Mouse (Mus musculus) heart, embryonic 16.5 days (tissue): Measurements from ENCODE around the gene Ctbs. TPM values are rescaled to one million over a fixed set of nuclear protein-coding genes. Genes with fewer than 3 reads are reported as not detected.
A peak's percentile ranks its signal among the peaks of the same experiment; 100 is the strongest.

Experiments
- ATAC-seq: fragments of 200-750 bp; cut with Nextera tagmentation; replicated peaks from 2 replicates; pipeline ENCODE4 v1.8.0; 2017; ENCODE audit warnings: moderate number of reproducible peaks; ENCODE audit not compliant: insufficient read depth, low FRiP score; ENCODE audit errors: extremely low read depth
- H3K27ac ChIP-seq: fragments of 300-500 bp; sonication (generic); 2 replicates; pipeline ENCODE4 v1.5.1; 2014; ENCODE audit warnings: mild to moderate bottlenecking, low read length, control low read depth, moderate library complexity
- H3K27me3 ChIP-seq: fragments of 300-500 bp; sonication (generic); 2 replicates; pipeline ENCODE4 v1.6.1; 2014; ENCODE audit warnings: low read length, mixed read lengths; ENCODE audit not compliant: control insufficient read depth, insufficient read depth
- H3K36me3 ChIP-seq: fragments of 300-500 bp; sonication (generic); 2 replicates; pipeline ENCODE4 v1.6.1; 2014; ENCODE audit not compliant: control insufficient read depth, insufficient read depth
- H3K4me1 ChIP-seq: fragments of 300-500 bp; sonication (generic); 2 replicates; pipeline ENCODE4 v1.6.1; 2014; ENCODE audit warnings: low read length, mixed read lengths; ENCODE audit not compliant: control insufficient read depth, insufficient read depth
- H3K4me2 ChIP-seq: fragments of 300-500 bp; sonication (generic); 2 replicates; pipeline ENCODE4 v1.6.1; 2014; ENCODE audit warnings: low read depth, mild to moderate bottlenecking, control low read depth, low read length
- H3K4me3 ChIP-seq: fragments of 300-500 bp; sonication (generic); 2 replicates; pipeline ENCODE4 v1.5.1; 2014; ENCODE audit warnings: mild to moderate bottlenecking, control low read depth, low read length
- H3K9ac ChIP-seq: fragments of 300-500 bp; sonication (generic); 2 replicates; pipeline ENCODE4 v1.6.1; 2014; ENCODE audit warnings: low read length, control low read depth
- H3K9me3 ChIP-seq: fragments of 300-500 bp; sonication (generic); replicated peaks from 2 replicates; pipeline ENCODE4 v1.6.1; 2016; ENCODE audit warnings: low read length; ENCODE audit not compliant: control insufficient read depth
- WGBS: fragments of 180-500 bp; shearing (Covaris S2); extraction: QIAGEN DNeasy Blood & Tissue Kit; methylation state at CpG from one replicate; pipeline ENCODE4 v1.1.7; 2014; 5-methylcytosine and 5-hydroxymethylcytosine counted together
- polyA plus RNA-seq: library from polyadenylated mRNA; unstranded; fragments of >200 nt; fragmentation: Nextera tagmentation; extraction: Ambion mirVana; gene quantifications from 2 replicates; pipeline ENCODE4 v1.2.1, GENCODE M21; 2015

Gene Ctbs
- polyA plus RNA-seq, 1 experiment from 2014 or later: 8.7 TPM

DNA sequence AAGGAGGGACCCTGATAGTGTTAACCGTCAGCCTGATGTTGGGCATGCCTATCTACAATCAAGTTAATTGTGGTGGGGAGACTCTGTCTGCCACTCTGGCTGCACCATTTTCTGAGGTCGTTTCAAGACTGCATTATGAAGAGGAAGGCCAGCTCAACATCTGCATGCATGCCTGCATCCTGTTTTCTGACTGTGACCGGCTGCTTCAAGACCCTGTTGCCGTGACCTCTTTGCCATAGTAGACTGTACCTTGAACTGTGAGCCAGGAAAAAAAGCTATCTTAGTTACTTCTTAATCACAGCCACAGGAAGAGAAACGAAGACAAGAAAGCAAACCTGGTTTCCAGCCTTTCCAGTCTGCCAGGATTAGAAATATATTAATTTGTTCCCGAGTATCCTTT lies 626 bp upstream of the Ctbs start:
- 63% methylated on average over 6 of the region's 6 CpGs for WGBS
- ATAC-seq: no peak

GRCm38 (mm10) chr3:146450371-146450841 lies 811 bp downstream of the Ctbs start:
- under 1% methylated on average over 29 of the region's 29 CpGs for WGBS
- H3K27ac ChIP-seq: peak overlapping the region; percentile 85

More for the DNA sequence above, 626 bp upstream of the Ctbs start:
- Histone ChIP-seq H3K9ac (no peak overlapping the region), H3K4me3 (no peak overlapping the region), H3K4me1 (peaks cover 6% of the 10 kb centered on the region), H3K9me3 (peaks cover 4% of the 10 kb centered on the region; the same call in 1 of the 2 replicates), H3K27me3 (no peaks in the 10 kb centered on the region), H3K36me3 (0 out of 2 replicates have a peak, but pooled peaks cover 3% of the 10 kb centered on the region), H3K4me2 (no peak overlapping the region), H3K27ac (no peak overlapping the region)

GRCm38 (mm10) chr3:146451375-146451774 lies 1.8 kb downstream of the Ctbs start:
- Histone ChIP-seq H3K4me1 (peaks cover 6% of the 10 kb centered on the region), H3K36me3 (peaks cover 6% of the 10 kb centered on the region; the same call in 1 of the 2 replicates), H3K4me2 (no peak overlapping the region), H3K27me3 (no peaks in the 10 kb centered on the region), H3K27ac (no peak overlapping the region), H3K9me3 (no peaks in the 10 kb centered on the region), H3K4me3 (no peak overlapping the region), H3K9ac (no peak overlapping the region)
- no peak for ATAC-seq
- 88% methylated on average over 5 of the region's 5 CpGs for WGBS

More at GRCm38 (mm10) chr3:146450371-146450841, 811 bp downstream of the Ctbs start:
- peak overlapping the region; percentile 84 for H3K9ac ChIP-seq
- H3K4me1 ChIP-seq: peaks cover 6% of the 10 kb centered on the region
- peak overlapping the region; percentile 78 for H3K4me3 ChIP-seq
- peak overlapping the region; percentile 90 for H3K4me2 ChIP-seq
- H3K36me3 ChIP-seq: peaks cover 5% of the 10 kb centered on the region; the same call in 1 of the 2 replicates
- peaks cover 4% of the 10 kb centered on the region; the same call in 1 of the 2 replicates for H3K9me3 ChIP-seq
- no peaks in the 10 kb centered on the region for H3K27me3 ChIP-seq
- ATAC-seq: peak; percentile 100

GRCm38 (mm10) chr3:146462939-146463338 lies 13.3 kb downstream of the Ctbs start:
- WGBS: 48% methylated on average over 2 of the region's 2 CpGs
- no peaks in the 10 kb centered on the region for H3K4me1 ChIP-seq
- H3K36me3 ChIP-seq: peaks cover 6% of the 10 kb centered on the region; the same call in 1 of the 2 replicates
- H3K4me3 ChIP-seq: no peak overlapping the region
- ATAC-seq: no peak
- no peaks in the 10 kb centered on the region for H3K27me3 ChIP-seq
- no peak overlapping the region for H3K9ac ChIP-seq
- H3K9me3 ChIP-seq: no peaks in the 10 kb centered on the region
- H3K27ac ChIP-seq: no peak overlapping the region
- no peak overlapping the region for H3K4me2 ChIP-seq

DNA sequence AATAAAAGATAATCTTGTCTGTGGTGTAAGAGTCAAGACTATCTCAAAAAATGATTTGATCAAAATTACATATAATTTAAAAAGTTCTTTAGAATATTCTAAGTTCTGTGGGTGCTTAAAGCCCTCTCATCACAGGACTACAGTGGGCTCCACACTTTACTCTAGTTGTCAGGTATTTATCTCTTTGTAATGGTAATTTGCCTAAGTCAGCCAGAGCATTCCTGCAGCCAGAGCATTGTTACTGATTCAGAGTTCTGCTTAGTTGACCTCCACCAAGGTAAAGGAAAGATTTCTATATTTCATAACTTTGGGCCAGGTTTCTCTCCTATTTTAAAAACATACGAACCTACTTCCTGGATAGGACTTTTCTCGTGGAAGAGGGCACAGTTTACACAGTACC lies 19.6 kb downstream of the Ctbs start:
- no peak overlapping the region for H3K4me2 ChIP-seq
- no peak overlapping the region for H3K27ac ChIP-seq
- H3K9me3 ChIP-seq: no peaks in the 10 kb centered on the region
- H3K9ac ChIP-seq: no peak overlapping the region
- H3K27me3 ChIP-seq: no peaks in the 10 kb centered on the region
- no peak for ATAC-seq
- H3K4me3 ChIP-seq: no peak overlapping the region
- H3K36me3 ChIP-seq: peaks cover 9% of the 10 kb centered on the region; the same call in 1 of the 2 replicates
- H3K4me1 ChIP-seq: no peaks in the 10 kb centered on the region
- WGBS: 70% methylated on average over 2 of the region's 2 CpGs

DNA sequence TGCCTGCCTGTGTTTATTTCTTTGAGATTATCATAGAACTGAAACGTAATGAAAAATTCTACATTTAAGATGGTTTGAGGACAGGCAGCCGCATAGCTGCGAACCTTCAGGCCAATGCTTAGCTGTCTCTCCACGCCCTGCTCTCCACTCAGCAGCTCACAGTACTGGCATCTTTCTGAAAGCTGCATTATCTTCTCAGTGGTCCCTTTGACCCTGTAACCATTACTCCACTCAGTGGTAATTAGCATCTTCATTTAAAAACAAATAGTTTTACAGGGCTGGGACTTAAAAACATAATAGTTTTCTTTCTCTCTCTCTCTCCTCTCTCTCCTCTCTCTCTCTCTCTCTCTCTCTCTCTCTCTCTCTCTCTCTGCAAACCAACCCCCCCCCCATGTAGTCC lies 23.1 kb downstream of the Ctbs start:
- Histone ChIP-seq H3K4me2 (no peak overlapping the region), H3K4me1 (no peaks in the 10 kb centered on the region), H3K27ac (no peak overlapping the region), H3K9ac (no peak overlapping the region), H3K4me3 (no peak overlapping the region), H3K27me3 (no peaks in the 10 kb centered on the region), H3K36me3 (peaks cover 3% of the 10 kb centered on the region; the same call in 1 of the 2 replicates), H3K9me3 (no peaks in the 10 kb centered on the region)
- WGBS: 74% methylated on average over 4 of the region's 4 CpGs
- no peak for ATAC-seq

DNA sequence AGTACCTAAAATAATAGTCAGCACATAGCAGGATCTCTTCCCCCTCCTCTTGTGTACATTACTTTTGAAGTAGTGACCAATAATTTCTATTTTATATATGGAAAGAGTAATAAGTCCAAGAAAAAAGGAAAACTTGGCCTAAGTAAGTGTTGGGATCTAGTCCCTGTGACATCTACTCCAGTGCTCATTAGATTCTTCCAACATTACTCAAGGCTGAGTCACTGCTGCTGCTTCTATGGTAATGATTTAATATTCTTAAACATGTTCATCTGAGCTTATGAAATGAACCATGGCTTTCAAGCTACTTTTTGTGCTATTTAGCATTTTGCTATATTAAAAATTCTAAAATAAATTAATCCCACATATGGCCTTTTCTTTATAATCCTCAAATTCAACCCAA lies 24.1 kb downstream of the Ctbs start:
- H3K4me3 ChIP-seq: no peak overlapping the region
- H3K27me3 ChIP-seq: no peaks in the 10 kb centered on the region
- no peak overlapping the region for H3K27ac ChIP-seq
- ATAC-seq: no peak
- no peak overlapping the region for H3K9ac ChIP-seq
- H3K9me3 ChIP-seq: no peaks in the 10 kb centered on the region
- no peak overlapping the region for H3K4me2 ChIP-seq
- H3K4me1 ChIP-seq: no peaks in the 10 kb centered on the region
- H3K36me3 ChIP-seq: peaks cover 3% of the 10 kb centered on the region; the same call in 1 of the 2 replicates

GRCm38 (mm10) chr3:146474428-146474827 lies 24.8 kb downstream of the Ctbs start:
- Histone ChIP-seq H3K9me3 (no peaks in the 10 kb centered on the region), H3K4me1 (no peaks in the 10 kb centered on the region), H3K36me3 (peaks cover 1% of the 10 kb centered on the region; the same call in 1 of the 2 replicates), H3K27me3 (no peaks in the 10 kb centered on the region), H3K27ac (no peak overlapping the region), H3K9ac (no peak overlapping the region), H3K4me2 (no peak overlapping the region), H3K4me3 (no peak overlapping the region)
- no peak for ATAC-seq
- 88% methylated on average over 3 of the region's 3 CpGs for WGBS

DNA sequence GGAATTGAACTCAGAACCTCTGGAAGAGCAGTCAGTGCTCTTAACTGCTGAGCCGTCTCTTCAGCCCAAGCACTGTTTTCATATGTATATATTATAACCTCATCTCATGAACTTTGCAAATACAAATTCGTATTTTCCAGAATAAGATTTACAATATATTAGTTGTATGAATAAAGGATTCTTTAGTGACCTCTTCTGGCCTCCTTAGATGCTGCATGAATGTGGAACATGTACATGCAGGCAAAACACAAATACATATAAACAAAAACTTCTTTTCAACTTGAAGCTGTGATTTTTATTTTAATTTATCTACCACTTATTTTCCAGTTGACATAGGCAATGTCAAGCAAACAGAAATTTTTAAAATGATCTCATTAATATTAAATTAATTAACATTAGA lies 32.4 kb downstream of the Ctbs start:
- H3K27me3 ChIP-seq: no peaks in the 10 kb centered on the region
- no peak overlapping the region for H3K4me3 ChIP-seq
- 57% methylated on average over 2 of the region's 2 CpGs for WGBS
- peaks cover 4% of the 10 kb centered on the region; the same call in 1 of the 2 replicates for H3K36me3 ChIP-seq
- no peak overlapping the region for H3K4me2 ChIP-seq
- no peaks in the 10 kb centered on the region for H3K4me1 ChIP-seq
- no peak overlapping the region for H3K27ac ChIP-seq
- no peaks in the 10 kb centered on the region for H3K9me3 ChIP-seq
- ATAC-seq: no peak
- H3K9ac ChIP-seq: no peak overlapping the region
